Mouse (Mus musculus) forebrain, embryonic 14.5 days (tissue): ENCODE data around the gene Accs. TPM values are rescaled to one million over a fixed set of nuclear protein-coding genes. Genes with fewer than 3 reads are reported as not detected.

ENCODE experiments used
- ATAC-seq: fragments of 200-750 bp; cut with Nextera tagmentation; 2 replicates; pipeline ENCODE4 v1.8.0; 2017; ENCODE audit warnings: mild to moderate bottlenecking, moderate library complexity
- DNase-seq: peaks from one replicate; pipeline ENCODE4 v3.0.0-alpha.2; 2015; ENCODE audit warnings: low spot score
- H3K27ac ChIP-seq: fragments of 300-500 bp; sonication (generic); 2 replicates; pipeline ENCODE4 v1.5.1; 2014; ENCODE audit warnings: low read depth, mild to moderate bottlenecking, control low read depth, low read length, moderate library complexity
- H3K27me3 ChIP-seq: fragments of 300-500 bp; sonication (generic); replicated peaks from 2 replicates; pipeline ENCODE4 v1.6.1; 2014; ENCODE audit warnings: low read length, control low read depth, mixed read lengths; ENCODE audit not compliant: control insufficient read depth, insufficient read depth
- H3K36me3 ChIP-seq: fragments of 300-500 bp; sonication (generic); 2 replicates; pipeline ENCODE4 v1.6.1; 2014; ENCODE audit warnings: low read length, control low read depth; ENCODE audit not compliant: control insufficient read depth, insufficient read depth
- H3K4me1 ChIP-seq: fragments of 300-500 bp; sonication (generic); 2 replicates; pipeline ENCODE4 v1.6.1; 2014; ENCODE audit warnings: antibody characterized with exemption, low read length, control low read depth; ENCODE audit not compliant: control insufficient read depth, insufficient read depth
- H3K4me2 ChIP-seq: fragments of 300-500 bp; sonication (generic); 2 replicates; pipeline ENCODE4 v1.6.1; 2014; ENCODE audit warnings: mild to moderate bottlenecking, control low read depth, low read length
- H3K4me3 ChIP-seq: fragments of 300-500 bp; sonication (generic); 2 replicates; pipeline ENCODE4 v1.5.1; 2014; ENCODE audit warnings: low read depth, low read length, control low read depth
- H3K9ac ChIP-seq: fragments of 300-500 bp; sonication (generic); 2 replicates; pipeline ENCODE4 v1.6.1; 2014; ENCODE audit warnings: mild to moderate bottlenecking, low read length, control low read depth, moderate library complexity
- H3K9me3 ChIP-seq: fragments of 300-500 bp; sonication (generic); replicated peaks from 2 replicates; pipeline ENCODE4 v1.6.1; 2016; ENCODE audit warnings: low read length, control low read depth, mixed read lengths; ENCODE audit not compliant: control insufficient read depth
- WGBS: fragments of 180-500 bp; shearing (Covaris S2); extraction: QIAGEN DNeasy Blood & Tissue Kit; methylation state at CpG from one replicate; pipeline ENCODE4 v1.1.7; 2014; 5-methylcytosine and 5-hydroxymethylcytosine counted together
- polyA plus RNA-seq: library from polyadenylated mRNA; unstranded; fragments of >200 nt; fragmentation: Nextera tagmentation; extraction: Ambion mirVana; gene quantifications from 2 replicates; pipeline ENCODE4 v1.2.1, GENCODE M21; 2014

Gene Accs
- polyA plus RNA-seq, 1 experiment from 2014 or later: 8.0 TPM

DNA sequence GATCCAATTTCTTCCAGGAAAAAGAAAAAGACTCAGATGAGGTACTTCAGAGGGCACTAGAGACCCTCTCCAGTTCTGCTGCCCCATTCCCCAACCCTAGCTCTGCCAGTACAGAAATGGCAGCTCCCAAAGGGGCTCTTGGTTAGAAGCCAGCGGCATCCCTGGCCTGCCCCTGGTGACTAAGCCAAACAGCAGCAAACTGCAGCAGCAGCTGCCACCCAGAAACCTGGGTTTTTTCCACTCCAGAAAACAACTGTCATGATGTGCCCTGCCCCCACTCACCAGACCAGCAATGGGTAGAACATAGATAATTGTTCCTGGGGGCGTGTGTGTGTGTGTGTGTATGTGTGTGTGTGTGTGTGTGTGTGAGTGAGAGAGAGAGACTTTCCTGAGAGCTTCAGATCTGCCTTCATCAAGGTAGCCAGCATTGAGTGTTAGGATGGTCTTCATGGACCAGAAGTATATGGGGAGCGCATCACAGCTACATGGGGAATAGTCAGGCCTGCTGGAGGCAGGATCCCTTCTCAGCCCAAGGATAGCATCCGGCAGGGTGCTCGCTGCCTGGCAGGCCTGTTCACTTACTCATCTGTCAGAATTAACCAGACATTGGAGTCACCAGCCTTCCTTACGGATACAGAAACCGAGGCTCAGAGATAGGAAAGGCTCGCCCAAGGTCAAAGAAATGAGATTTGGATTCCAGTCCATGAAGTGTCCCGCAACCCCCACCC, 32.1 kb upstream of the Accs start:
- H3K27me3 ChIP-seq: no peaks in the 10 kb centered on the region
- DNase-seq (no peak), ATAC-seq (no peak)
- no peak overlapping the region for H3K4me2 ChIP-seq
- H3K9ac ChIP-seq: no peak overlapping the region
- no peaks in the 10 kb centered on the region for H3K9me3 ChIP-seq
- 93% methylated on average over 9 of the region's 9 CpGs for WGBS
- no peak overlapping the region for H3K27ac ChIP-seq
- no peaks in the 10 kb centered on the region for H3K36me3 ChIP-seq
- H3K4me3 ChIP-seq: no peak overlapping the region
- no peaks in the 10 kb centered on the region for H3K4me1 ChIP-seq

GRCm38 (mm10) chr2:93880981-93881380, 31.2 kb upstream of the Accs start:
- no peaks in the 10 kb centered on the region for H3K27me3 ChIP-seq
- DNase-seq: no peak
- no peak overlapping the region for H3K4me2 ChIP-seq
- no peaks in the 10 kb centered on the region for H3K36me3 ChIP-seq
- no peak overlapping the region for H3K9ac ChIP-seq
- WGBS: 90% methylated on average over 3 of the region's 3 CpGs
- H3K27ac ChIP-seq: no peak overlapping the region
- H3K4me1 ChIP-seq: no peaks in the 10 kb centered on the region
- ATAC-seq: no peak
- no peak overlapping the region for H3K4me3 ChIP-seq
- H3K9me3 ChIP-seq: no peaks in the 10 kb centered on the region

DNA sequence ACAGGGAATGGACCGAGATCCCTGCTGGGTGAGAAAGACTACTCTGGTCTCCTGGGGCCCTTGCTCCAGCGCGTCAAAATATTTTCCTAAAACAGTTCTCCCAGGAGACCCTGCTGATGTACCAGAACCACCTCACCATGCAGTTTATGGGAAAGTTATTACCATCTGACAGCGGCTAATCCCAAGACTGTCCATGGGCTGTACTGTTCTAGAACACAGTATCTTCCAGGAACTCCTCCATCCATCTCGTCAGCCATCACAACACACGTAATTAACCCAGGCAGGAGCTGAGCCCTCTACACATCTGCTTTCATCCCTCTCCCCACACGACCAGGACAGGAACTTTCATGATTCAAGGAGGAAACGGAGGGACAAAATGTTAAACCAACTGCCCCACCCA, 30.7 kb upstream of the Accs start:
- H3K4me3 ChIP-seq: no peak overlapping the region
- H3K4me1 ChIP-seq: no peaks in the 10 kb centered on the region
- H3K36me3 ChIP-seq: no peaks in the 10 kb centered on the region
- H3K27me3 ChIP-seq: no peaks in the 10 kb centered on the region
- no peak overlapping the region for H3K9ac ChIP-seq
- H3K4me2 ChIP-seq: no peak overlapping the region
- DNase-seq (no peak), ATAC-seq (no peak)
- WGBS: 76% methylated on average over 8 of the region's 8 CpGs
- no peak overlapping the region for H3K27ac ChIP-seq
- no peaks in the 10 kb centered on the region for H3K9me3 ChIP-seq

DNA sequence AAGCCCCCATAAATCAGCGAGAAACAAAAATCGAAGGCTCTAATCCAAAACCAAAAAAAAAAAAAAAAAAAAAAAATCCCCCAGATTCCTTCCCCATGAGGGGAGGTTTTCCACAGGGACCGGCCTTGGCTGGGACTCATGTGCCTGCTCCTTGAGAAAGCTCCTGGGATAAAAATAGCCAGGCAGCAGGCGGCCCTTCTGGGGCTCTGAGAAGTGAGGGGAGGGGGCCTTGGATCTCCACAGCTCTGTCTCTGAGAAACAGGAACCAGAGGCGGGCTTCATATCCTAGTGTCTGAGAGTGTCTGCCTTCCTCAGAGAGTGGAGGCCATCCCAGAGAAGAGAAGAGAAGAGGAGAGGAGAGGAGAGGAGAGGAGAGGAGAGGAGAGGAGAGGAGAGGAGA, 27.3 kb upstream of the Accs start:
- H3K27me3 ChIP-seq: no peaks in the 10 kb centered on the region
- 62% methylated on average over 5 of the region's 5 CpGs for WGBS
- no peak overlapping the region for H3K9ac ChIP-seq
- DNase-seq: peak; percentile 18
- ATAC-seq: no peak
- no peak overlapping the region for H3K27ac ChIP-seq
- no peak overlapping the region for H3K4me2 ChIP-seq
- 0 out of 2 replicates have a peak, but pooled peaks cover 3% of the 10 kb centered on the region for H3K4me1 ChIP-seq
- no peak overlapping the region for H3K4me3 ChIP-seq
- H3K36me3 ChIP-seq: no peaks in the 10 kb centered on the region
- no peaks in the 10 kb centered on the region for H3K9me3 ChIP-seq

DNA sequence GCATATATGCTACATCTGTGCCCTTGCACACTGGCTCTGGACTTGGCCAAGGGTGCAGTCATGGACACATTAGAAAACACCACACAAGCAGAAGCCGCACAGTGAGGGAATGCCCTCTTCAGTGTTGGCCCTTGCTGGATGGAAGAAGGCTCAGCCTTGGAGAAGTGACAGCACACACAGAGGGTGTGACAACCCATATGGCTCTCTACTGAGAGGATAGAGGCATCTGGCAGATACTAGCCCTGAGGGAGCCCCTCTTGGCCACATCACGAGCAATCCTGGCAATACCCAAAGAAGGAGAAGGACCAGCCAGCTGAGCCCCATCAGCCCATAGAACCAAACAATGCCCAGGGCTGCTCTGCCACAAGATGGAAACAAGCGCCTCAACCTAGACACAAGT, 24.9 kb upstream of the Accs start:
- no peak overlapping the region for H3K4me2 ChIP-seq
- no peaks in the 10 kb centered on the region for H3K36me3 ChIP-seq
- peak; percentile 13 for DNase-seq
- no peak overlapping the region for H3K27ac ChIP-seq
- 90% methylated on average over 3 of the region's 3 CpGs for WGBS
- 0 out of 2 replicates have a peak, but pooled peaks cover 3% of the 10 kb centered on the region for H3K4me1 ChIP-seq
- H3K9me3 ChIP-seq: no peaks in the 10 kb centered on the region
- ATAC-seq: no peak
- H3K4me3 ChIP-seq: no peak overlapping the region
- H3K27me3 ChIP-seq: no peaks in the 10 kb centered on the region
- no peak overlapping the region for H3K9ac ChIP-seq

DNA sequence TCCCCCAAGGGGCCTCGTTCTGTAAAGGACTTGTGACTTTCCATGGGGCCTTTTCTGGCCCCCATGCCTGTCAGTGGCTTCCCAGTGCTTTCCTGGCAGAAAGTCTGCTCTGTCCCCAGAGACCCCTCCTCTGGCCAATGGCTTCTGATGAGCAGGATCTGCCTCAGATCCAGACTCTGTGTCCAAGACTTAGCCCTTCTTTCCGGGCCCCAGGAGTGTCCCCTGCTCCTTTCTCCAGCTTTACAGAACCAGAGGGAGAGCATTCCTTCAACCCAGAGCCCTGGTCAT, 24.4 kb upstream of the Accs start:
- H3K9ac ChIP-seq: no peak overlapping the region
- no peaks in the 10 kb centered on the region for H3K36me3 ChIP-seq
- 26% methylated on average over 2 of the region's 2 CpGs for WGBS
- no peak overlapping the region for H3K4me3 ChIP-seq
- 0 out of 2 replicates have a peak, but pooled peaks cover 3% of the 10 kb centered on the region for H3K4me1 ChIP-seq
- H3K4me2 ChIP-seq: no peak overlapping the region
- no peaks in the 10 kb centered on the region for H3K9me3 ChIP-seq
- ATAC-seq (no peak), DNase-seq (no peak)
- no peak overlapping the region for H3K27ac ChIP-seq
- H3K27me3 ChIP-seq: no peaks in the 10 kb centered on the region

GRCm38 (mm10) chr2:93873449-93874226, 23.9 kb upstream of the Accs start:
- Histone ChIP-seq H3K4me1 (0 out of 2 replicates have a peak, but pooled peaks cover 3% of the 10 kb centered on the region), H3K27ac (no peak overlapping the region), H3K27me3 (no peaks in the 10 kb centered on the region), H3K9me3 (no peaks in the 10 kb centered on the region), H3K4me2 (no peak overlapping the region), H3K4me3 (no peak overlapping the region), H3K36me3 (no peaks in the 10 kb centered on the region), H3K9ac (no peak overlapping the region)
- DNase-seq (peak; percentile 49), ATAC-seq (no peak)
- WGBS: 21% methylated on average over 12 of the region's 12 CpGs

DNA sequence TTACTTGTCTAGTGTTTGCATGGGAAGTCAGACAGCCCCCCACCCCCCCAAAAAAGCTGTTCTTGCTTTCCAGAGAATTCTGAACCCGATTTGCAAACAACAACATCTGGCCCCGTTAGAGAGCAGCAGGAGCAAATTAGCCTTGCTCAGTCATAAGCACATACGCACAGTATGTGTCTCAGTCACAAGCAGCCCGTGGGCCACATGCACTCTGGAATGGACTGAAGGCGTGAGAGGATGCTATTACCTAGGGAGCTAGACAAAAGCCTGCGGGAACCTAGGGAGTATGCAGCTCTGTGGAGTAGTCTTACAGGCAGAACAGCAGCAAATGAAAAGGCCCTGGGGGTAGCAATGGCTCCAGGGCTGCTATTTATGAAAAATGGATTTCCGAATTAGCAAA, 22.5 kb upstream of the Accs start:
- 0 out of 2 replicates have a peak, but pooled peaks cover 3% of the 10 kb centered on the region for H3K4me1 ChIP-seq
- WGBS: 47% methylated on average over 7 of the region's 7 CpGs
- DNase-seq: peak; percentile 46
- no peak overlapping the region for H3K4me2 ChIP-seq
- no peaks in the 10 kb centered on the region for H3K9me3 ChIP-seq
- no peaks in the 10 kb centered on the region for H3K36me3 ChIP-seq
- H3K27me3 ChIP-seq: no peaks in the 10 kb centered on the region
- no peak overlapping the region for H3K4me3 ChIP-seq
- peak overlapping the region; percentile 39; the same call in 1 of the 2 replicates for H3K27ac ChIP-seq
- H3K9ac ChIP-seq: no peak overlapping the region
- ATAC-seq: no peak

DNA sequence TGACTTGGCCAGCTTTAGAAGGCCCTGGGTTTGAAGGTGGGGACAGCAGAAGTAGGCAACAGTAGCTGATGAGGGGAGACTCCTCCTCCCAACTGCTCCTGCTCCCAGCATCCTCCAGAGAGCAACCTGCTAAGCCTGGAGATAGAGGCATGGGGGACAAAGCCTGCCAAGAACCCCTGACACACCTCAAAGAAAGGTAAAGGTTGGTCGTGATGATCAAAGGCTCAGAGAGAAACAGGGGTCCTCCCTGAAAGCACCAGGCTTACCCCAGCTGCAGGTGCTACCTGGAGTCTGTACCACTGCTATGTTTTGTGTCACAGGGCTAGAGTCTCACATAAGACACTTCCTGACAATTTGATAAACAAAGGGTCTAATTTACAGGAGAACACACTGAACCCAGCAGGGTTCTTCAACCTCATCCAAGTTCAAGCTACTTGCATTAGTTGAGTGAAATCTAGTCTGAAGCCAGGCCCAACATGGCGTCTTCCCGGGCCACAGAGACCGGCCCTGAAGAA, 21.7 kb upstream of the Accs start:
- Histone ChIP-seq H3K27ac (no peak overlapping the region), H3K9me3 (no peaks in the 10 kb centered on the region), H3K9ac (no peak overlapping the region), H3K36me3 (no peaks in the 10 kb centered on the region), H3K4me3 (no peak overlapping the region), H3K4me2 (no peak overlapping the region), H3K27me3 (no peaks in the 10 kb centered on the region), H3K4me1 (0 out of 2 replicates have a peak, but pooled peaks cover 3% of the 10 kb centered on the region)
- DNase-seq (no peak), ATAC-seq (no peak)
- 79% methylated on average over 4 of the region's 4 CpGs for WGBS
